Mouse (Mus musculus): Measurements from ENCODE around the gene Smyd3. TPM values are rescaled to one million over a fixed set of nuclear protein-coding genes. Genes with fewer than 3 reads are reported as not detected.

Smyd3 gene
- polyA plus RNA-seq, 1 experiment from 2014 or later, result 3.7 TPM

GRCm38 (mm10) chr1:179032947-179033346, 484.9 kb downstream of the Smyd3 start:
- Histone ChIP-seq H3K79me2 (ENCODE audit: inconsistent target) (no peaks in the 10 kb centered on the region), H3K4me3 (ENCODE audit: inconsistent target) (no peak overlapping the region), H3K36me3 (ENCODE audit: inconsistent target) (no peaks in the 10 kb centered on the region), H3K27ac (no peak overlapping the region)
- 96% methylated on average over 2 of the region's 2 CpGs for WGBS (ENCODE audit: missing documents)

GRCm38 (mm10) chr1:179031581-179031980, 486.3 kb downstream of the Smyd3 start:
- 89% methylated on average over 5 of the region's 5 CpGs for WGBS (ENCODE audit: missing documents)

GRCm38 (mm10) chr1:179026614-179027013, 491.2 kb downstream of the Smyd3 start:
- no peaks in the 10 kb centered on the region for H3K36me3 ChIP-seq (ENCODE audit: inconsistent target)
- WGBS (ENCODE audit: missing documents), result 61% methylated on average over 4 of the region's 4 CpGs
- H3K27ac ChIP-seq, result no peak overlapping the region
- no peak overlapping the region for H3K4me3 ChIP-seq (ENCODE audit: inconsistent target)
- H3K79me2 ChIP-seq (ENCODE audit: inconsistent target), result no peaks in the 10 kb centered on the region

More at GRCm38 (mm10) chr1:179031581-179031980, 486.3 kb downstream of the Smyd3 start:
- H3K36me3 ChIP-seq (ENCODE audit: inconsistent target), result no peaks in the 10 kb centered on the region
- no peak overlapping the region for H3K4me3 ChIP-seq (ENCODE audit: inconsistent target)
- H3K27ac ChIP-seq, result no peak overlapping the region
- no peaks in the 10 kb centered on the region for H3K79me2 ChIP-seq (ENCODE audit: inconsistent target)

- WGBS (ENCODE audit: missing documents), result 95% methylated on average over 4 of the region's 4 CpGs
- Histone ChIP-seq H3K79me2 (ENCODE audit: inconsistent target) (no peaks in the 10 kb centered on the region), H3K36me3 (ENCODE audit: inconsistent target) (no peaks in the 10 kb centered on the region), H3K27ac (no peak overlapping the region), H3K4me3 (ENCODE audit: inconsistent target) (no peak overlapping the region)
Observed at GRCm38 (mm10) chr1:179025169-179025568, 492.7 kb downstream of the Smyd3 start.

- Histone ChIP-seq H3K79me2 (ENCODE audit: inconsistent target) (no peaks in the 10 kb centered on the region), H3K4me3 (ENCODE audit: inconsistent target) (no peak overlapping the region), H3K36me3 (ENCODE audit: inconsistent target) (no peaks in the 10 kb centered on the region), H3K27ac (no peak overlapping the region)
- WGBS (ENCODE audit: missing documents), result 98% methylated on average over 7 of the region's 7 CpGs
Observed at GRCm38 (mm10) chr1:179023486-179023885, 494.4 kb downstream of the Smyd3 start.

- Histone ChIP-seq H3K36me3 (ENCODE audit: inconsistent target) (no peaks in the 10 kb centered on the region), H3K27ac (no peak overlapping the region), H3K4me3 (ENCODE audit: inconsistent target) (no peak overlapping the region), H3K79me2 (ENCODE audit: inconsistent target) (no peaks in the 10 kb centered on the region)
- WGBS (ENCODE audit: missing documents), result 93% methylated on average over 10 of the region's 10 CpGs
Observed at GRCm38 (mm10) chr1:179017428-179017827, 500.4 kb downstream of the Smyd3 start.

- Histone ChIP-seq H3K4me3 (ENCODE audit: inconsistent target) (no peak overlapping the region), H3K79me2 (ENCODE audit: inconsistent target) (no peaks in the 10 kb centered on the region), H3K36me3 (ENCODE audit: inconsistent target) (no peaks in the 10 kb centered on the region), H3K27ac (no peak overlapping the region)
Observed at GRCm38 (mm10) chr1:179013021-179013420, 504.8 kb downstream of the Smyd3 start.

- H3K36me3 ChIP-seq (ENCODE audit: inconsistent target), result no peaks in the 10 kb centered on the region
- H3K79me2 ChIP-seq (ENCODE audit: inconsistent target), result no peaks in the 10 kb centered on the region
- WGBS (ENCODE audit: missing documents), result 90% methylated on average over 4 of the region's 4 CpGs
- H3K27ac ChIP-seq, result no peak overlapping the region
- no peak overlapping the region for H3K4me3 ChIP-seq (ENCODE audit: inconsistent target)
Observed at GRCm38 (mm10) chr1:179012273-179012672, 505.6 kb downstream of the Smyd3 start.

- no peak overlapping the region for H3K4me3 ChIP-seq (ENCODE audit: inconsistent target)
- no peaks in the 10 kb centered on the region for H3K36me3 ChIP-seq (ENCODE audit: inconsistent target)
- H3K79me2 ChIP-seq (ENCODE audit: inconsistent target), result no peaks in the 10 kb centered on the region
- WGBS (ENCODE audit: missing documents), result 43% methylated on average over 3 of the region's 3 CpGs
- peak overlapping the region; percentile 47 for H3K27ac ChIP-seq
Observed at GRCm38 (mm10) chr1:179010756-179011155, 507.1 kb downstream of the Smyd3 start.

GRCm38 (mm10) chr1:179009911-179010310, 507.9 kb downstream of the Smyd3 start:
- Histone ChIP-seq H3K79me2 (ENCODE audit: inconsistent target) (no peaks in the 10 kb centered on the region), H3K4me3 (ENCODE audit: inconsistent target) (no peak overlapping the region), H3K36me3 (ENCODE audit: inconsistent target) (no peaks in the 10 kb centered on the region), H3K27ac (peak overlapping the region; percentile 47)
- 93% methylated on average over 3 of the region's 3 CpGs for WGBS (ENCODE audit: missing documents)

GRCm38 (mm10) chr1:179004133-179004866, 513.5 kb downstream of the Smyd3 start:
- no peaks in the 10 kb centered on the region for H3K36me3 ChIP-seq (ENCODE audit: inconsistent target)
- no peaks in the 10 kb centered on the region for H3K79me2 ChIP-seq (ENCODE audit: inconsistent target)
- H3K4me3 ChIP-seq (ENCODE audit: inconsistent target), result no peak overlapping the region
- H3K27ac ChIP-seq, result no peak overlapping the region
- WGBS (ENCODE audit: missing documents), result 96% methylated on average over 7 of the region's 7 CpGs

GRCm38 (mm10) chr1:179003406-179004132, 514.3 kb downstream of the Smyd3 start:
- no peak overlapping the region for H3K27ac ChIP-seq
- H3K4me3 ChIP-seq (ENCODE audit: inconsistent target), result no peak overlapping the region
- H3K36me3 ChIP-seq (ENCODE audit: inconsistent target), result no peaks in the 10 kb centered on the region
- 92% methylated on average over 5 of the region's 5 CpGs for WGBS (ENCODE audit: missing documents)
- H3K79me2 ChIP-seq (ENCODE audit: inconsistent target), result no peaks in the 10 kb centered on the region

- Histone ChIP-seq H3K36me3 (ENCODE audit: inconsistent target) (no peaks in the 10 kb centered on the region), H3K79me2 (ENCODE audit: inconsistent target) (no peaks in the 10 kb centered on the region), H3K27ac (no peak overlapping the region), H3K4me3 (ENCODE audit: inconsistent target) (no peak overlapping the region)
- 91% methylated on average over 9 of the region's 9 CpGs for WGBS (ENCODE audit: missing documents)
Observed at GRCm38 (mm10) chr1:178999876-179000528, 517.8 kb downstream of the Smyd3 start.

GRCm38 (mm10) chr1:178997870-178998269, 520.0 kb downstream of the Smyd3 start:
- Histone ChIP-seq H3K36me3 (ENCODE audit: inconsistent target) (no peaks in the 10 kb centered on the region), H3K79me2 (ENCODE audit: inconsistent target) (no peaks in the 10 kb centered on the region), H3K4me3 (ENCODE audit: inconsistent target) (no peak overlapping the region), H3K27ac (no peak overlapping the region)
- WGBS (ENCODE audit: missing documents), result 55% methylated on average over 4 of the region's 4 CpGs

GRCm38 (mm10) chr1:178994263-178994662, 523.6 kb downstream of the Smyd3 start:
- Histone ChIP-seq H3K79me2 (ENCODE audit: inconsistent target) (no peaks in the 10 kb centered on the region), H3K27ac (no peak overlapping the region), H3K4me3 (ENCODE audit: inconsistent target) (no peak overlapping the region), H3K36me3 (ENCODE audit: inconsistent target) (no peaks in the 10 kb centered on the region)
- WGBS (ENCODE audit: missing documents), result 94% methylated on average over 7 of the region's 7 CpGs

All from macrophage (primary cell).